Mouse (Mus musculus): ENCODE results near the gene Akap1. TPM values are rescaled to one million over a fixed set of nuclear protein-coding genes. Genes with fewer than 3 reads are reported as not detected.
"Not testable (repeated sequence)": the region's sequence is repeated elsewhere in the genome, so short reads cannot be mapped to it uniquely, and the experiment has no call there.

The Akap1 gene
- total RNA-seq (2021) = 10 to 100 TPM; 52.9 to 55.4 TPM

- peak; percentile 97 for DNase-seq
- intact Hi-C loops (cut with DNase I) = no loop called here
Observed at GRCm38 (mm10) chr11:88864458-88865197, at the start of gene Akap1. Akap1 (minus strand) TSS chr11:88864586.

DNA sequence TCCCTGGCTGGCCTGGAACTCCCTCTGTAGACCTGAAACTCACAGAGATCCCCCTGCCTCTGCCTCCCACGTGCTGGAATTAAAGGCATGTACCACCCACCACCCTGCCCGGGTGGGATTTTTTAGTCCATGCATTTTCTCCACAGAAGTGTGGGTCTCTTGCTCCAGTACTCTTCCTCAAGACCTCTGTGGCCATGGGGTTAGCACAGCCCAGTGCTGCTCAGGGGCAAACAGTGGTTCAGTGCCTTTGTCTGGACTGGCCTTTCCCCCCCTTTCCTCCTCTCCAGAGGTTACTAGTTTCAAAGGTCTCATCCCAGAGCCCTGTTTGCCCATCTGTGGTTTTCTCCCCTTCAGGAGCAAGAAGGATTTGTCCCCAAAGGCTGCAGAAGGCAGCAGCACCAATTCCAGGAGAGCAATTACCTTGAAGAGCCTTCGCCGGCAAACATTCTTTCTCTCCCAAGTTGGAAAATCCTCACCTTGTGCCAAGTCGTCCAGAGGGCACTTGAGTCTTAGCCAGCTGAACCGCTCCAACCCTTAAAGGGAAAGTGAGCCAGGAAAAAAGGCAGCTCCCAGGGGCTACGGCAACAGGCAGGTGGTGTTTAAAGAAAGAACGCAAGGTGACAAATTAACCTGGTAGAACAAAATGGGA, 45.1 kb upstream of the Akap1 start:
- intact Hi-C loops (cut with DNase I) = no loop called here

DNA sequence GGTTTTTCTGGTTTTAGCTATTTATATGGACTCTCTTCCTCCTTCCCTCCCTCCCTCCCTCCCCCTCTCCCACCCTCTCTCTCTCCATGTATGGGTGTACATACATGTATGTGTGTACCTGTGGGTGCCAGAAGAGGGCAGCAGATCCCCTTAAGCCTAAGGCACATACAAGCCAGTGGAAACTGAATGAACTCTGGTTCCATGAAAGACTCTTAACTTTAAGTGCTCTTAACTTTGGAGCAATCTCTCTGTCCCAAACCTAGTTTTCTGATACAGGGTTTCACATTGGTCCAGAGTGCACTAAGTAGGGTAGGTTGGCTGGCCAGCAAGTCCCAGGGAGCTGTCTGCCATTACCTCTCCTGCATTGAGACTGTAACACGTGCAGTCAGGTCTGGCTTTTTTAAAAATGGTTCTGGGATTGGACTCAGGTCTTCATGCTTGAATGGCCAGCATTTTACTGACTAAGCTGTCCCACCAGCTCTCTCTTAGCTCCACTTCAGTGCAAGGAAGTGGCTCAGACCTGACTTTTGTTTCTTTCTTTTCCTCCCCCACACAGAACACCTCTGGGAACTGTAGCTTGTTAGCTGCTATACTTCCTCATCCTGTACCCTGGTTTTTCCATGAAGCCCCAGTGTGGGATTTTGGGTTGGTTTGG, 44.3 kb upstream of the Akap1 start:
- intact Hi-C loops (cut with DNase I) = no loop called here
- DNase-seq = peak; percentile 73

More for the DNA sequence above, 45.1 kb upstream of the Akap1 start:
- DNase-seq = peak; percentile 22

- intact Hi-C loops (cut with DNase I) = no loop called here
- DNase-seq = no peak
Observed at GRCm38 (mm10) chr11:88907886-88908285, 43.5 kb upstream of the Akap1 start.

GRCm38 (mm10) chr11:88905621-88906020, 41.2 kb upstream of the Akap1 start:
- DNase-seq = no peak
- intact Hi-C loops (cut with DNase I) = no loop called here

GRCm38 (mm10) chr11:88904080-88904479, 39.7 kb upstream of the Akap1 start:
- no peak for DNase-seq
- intact Hi-C loops (cut with DNase I) = no loop called here

GRCm38 (mm10) chr11:88902762-88903161, 38.4 kb upstream of the Akap1 start:
- intact Hi-C loops (cut with DNase I) = no loop called here
- DNase-seq = no peak

GRCm38 (mm10) chr11:88901341-88901802, 37.0 kb upstream of the Akap1 start:
- intact Hi-C loops (cut with DNase I) = no loop called here
- DNase-seq = no peak

DNA sequence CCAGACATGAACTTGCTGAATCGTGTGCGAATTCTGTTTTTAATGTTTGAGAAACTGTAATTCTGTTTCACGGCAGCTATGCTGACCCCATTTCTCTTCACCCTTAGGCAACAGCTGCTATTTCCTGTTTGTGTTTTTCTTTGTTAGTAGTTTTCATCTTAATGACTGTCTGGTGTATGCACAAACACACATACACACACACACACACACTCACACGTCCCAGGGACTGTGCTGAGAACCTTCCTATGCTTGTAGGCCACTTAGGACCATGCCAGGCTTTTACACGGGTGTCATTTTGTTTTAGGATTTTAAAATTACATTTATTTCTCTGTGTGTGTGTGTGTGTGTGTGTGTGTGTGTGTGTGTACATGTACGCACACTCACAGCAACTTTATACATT, 35.2 kb upstream of the Akap1 start:
- intact Hi-C loops (cut with DNase I) = no loop called here
- DNase-seq = no peak

GRCm38 (mm10) chr11:88898380-88898763, 34.0 kb upstream of the Akap1 start:
- DNase-seq = no peak
- intact Hi-C loops (cut with DNase I) = no loop called here

DNA sequence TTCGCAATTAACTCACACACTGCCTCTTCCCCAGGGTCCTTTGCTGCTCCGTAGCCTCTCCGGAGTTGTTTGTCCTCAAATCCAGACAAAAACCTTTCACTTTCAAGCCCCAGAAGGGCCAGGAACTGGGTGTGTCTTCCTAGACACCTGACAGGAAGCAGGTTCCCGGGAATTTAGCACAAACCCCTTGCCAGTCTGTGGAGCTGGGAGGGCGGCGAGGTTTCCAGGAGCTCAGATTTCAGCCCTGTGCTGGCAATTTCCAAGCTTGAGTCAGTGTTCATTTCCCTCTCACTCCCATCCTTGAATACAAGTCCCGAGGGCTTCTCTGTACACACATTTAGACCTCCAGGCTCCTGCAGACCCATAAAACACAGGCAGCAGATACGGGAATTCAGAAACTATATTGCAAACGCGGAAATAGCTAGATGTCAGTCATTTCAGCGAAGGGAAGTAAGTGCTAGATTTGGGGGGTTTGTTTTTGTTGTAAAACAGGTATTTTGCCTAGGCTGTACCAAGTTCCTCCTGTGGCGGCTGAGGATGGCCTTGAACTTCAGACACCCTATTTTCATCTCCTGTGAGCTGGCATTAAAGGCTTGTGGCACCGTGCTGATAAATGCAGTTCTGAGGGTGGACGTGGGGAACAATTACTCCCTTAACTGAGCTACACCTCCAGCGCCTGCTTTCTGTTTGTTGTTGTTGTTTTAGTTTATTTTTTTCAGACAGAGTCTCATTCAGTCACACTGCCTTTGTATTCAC, 33.4 kb upstream of the Akap1 start:
- no peak for DNase-seq
- intact Hi-C loops (cut with DNase I) = no loop called here

DNA sequence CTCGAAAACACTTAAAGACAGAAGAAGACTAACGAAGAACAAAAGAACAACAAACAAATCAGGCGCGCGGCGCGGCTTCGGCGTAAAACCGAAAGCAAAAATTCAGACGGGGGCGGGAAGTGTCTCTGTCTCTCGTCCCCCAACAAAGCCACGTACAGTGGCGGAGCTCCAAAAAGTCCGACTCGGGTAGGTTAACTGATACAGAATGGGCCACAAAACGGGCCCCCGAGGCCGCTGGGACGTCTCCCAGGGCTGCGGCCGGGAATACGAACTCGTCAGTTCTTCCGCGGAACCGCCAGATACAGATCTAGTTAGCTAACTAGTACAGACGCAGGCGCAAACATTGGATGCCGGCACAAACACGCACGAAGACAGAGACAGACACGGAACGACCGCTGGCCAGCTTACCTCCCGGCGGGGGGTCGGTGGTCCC, 31.4 kb upstream of the Akap1 start:
- intact Hi-C loops (cut with DNase I); DNase-seq: not testable (repeated sequence)

DNA sequence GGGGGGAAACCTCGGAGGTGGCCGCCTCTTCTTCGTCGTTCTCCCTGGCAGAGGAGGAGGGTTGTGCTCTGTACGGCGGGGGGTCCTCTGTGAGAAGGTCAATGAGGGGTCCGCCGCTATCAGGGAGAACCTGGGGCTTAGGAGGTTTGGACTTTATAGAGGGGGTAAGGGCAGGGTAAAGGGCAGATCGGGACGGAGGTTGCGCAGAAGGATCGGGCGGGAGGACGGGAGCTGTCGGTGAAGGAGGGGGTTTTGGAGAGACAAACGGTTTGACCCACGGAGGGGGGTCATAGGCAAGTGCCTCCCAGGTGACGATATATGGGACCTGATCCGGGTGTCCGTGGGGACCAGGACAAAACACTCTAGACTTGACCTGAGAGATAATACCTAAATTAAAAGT, 30.8 kb upstream of the Akap1 start:
- intact Hi-C loops (cut with DNase I); DNase-seq: not testable (repeated sequence)

GRCm38 (mm10) chr11:88894279-88894678, 29.9 kb upstream of the Akap1 start:
- intact Hi-C loops (cut with DNase I); DNase-seq: not testable (repeated sequence)

DNA sequence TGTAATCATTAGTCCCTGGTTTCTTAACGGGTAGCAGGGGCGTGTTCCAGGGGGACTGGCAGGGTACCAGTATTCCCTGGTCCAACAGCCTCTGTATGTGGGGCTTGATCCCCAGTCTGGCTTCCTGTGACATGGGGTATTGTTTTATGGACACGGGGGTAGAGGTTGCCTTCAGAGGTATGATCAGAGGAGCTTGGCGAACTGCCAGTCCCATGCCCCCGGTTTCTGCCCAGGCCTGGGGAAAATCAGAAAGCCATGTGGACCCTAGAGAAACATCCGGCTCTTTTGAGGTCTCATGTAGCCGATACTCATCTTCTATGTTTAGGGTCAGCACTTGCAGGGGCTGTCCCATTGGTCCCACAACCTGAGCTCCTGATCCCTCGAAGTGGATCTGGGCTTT, 29.1 kb upstream of the Akap1 start:
- intact Hi-C loops (cut with DNase I); DNase-seq: not testable (repeated sequence)

- intact Hi-C loops (cut with DNase I); DNase-seq: not testable (repeated sequence)
Observed at GRCm38 (mm10) chr11:88892789-88893188, 28.4 kb upstream of the Akap1 start.

- peak; percentile 50 for DNase-seq
Observed at GRCm38 (mm10) chr11:88891921-88892561, 27.7 kb upstream of the Akap1 start.

DNA sequence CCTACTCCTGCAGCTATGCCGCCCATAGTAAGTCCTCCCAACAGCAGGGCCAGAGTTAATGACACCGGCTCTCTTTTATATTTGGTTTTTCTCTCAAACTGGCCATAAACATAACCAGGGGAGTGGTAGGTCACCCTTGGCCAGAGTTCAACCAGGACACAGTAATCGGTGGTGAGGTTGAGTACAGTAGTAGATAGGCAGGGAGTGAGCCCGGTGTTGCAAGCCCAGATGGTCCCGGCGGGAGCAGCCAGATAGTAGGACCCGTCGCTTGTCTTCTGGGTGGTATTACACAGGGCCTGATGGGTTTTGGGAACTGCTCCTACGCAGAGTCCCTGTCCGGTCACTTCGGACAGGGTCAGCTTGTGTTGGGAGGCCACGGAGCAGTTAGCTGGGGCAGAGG, 27.1 kb upstream of the Akap1 start:
- peak; percentile 27 for DNase-seq
- intact Hi-C loops (cut with DNase I) = not testable (repeated sequence)

More at GRCm38 (mm10) chr11:88891921-88892561, 27.7 kb upstream of the Akap1 start:
- intact Hi-C loops (cut with DNase I) = not testable (repeated sequence)

DNA sequence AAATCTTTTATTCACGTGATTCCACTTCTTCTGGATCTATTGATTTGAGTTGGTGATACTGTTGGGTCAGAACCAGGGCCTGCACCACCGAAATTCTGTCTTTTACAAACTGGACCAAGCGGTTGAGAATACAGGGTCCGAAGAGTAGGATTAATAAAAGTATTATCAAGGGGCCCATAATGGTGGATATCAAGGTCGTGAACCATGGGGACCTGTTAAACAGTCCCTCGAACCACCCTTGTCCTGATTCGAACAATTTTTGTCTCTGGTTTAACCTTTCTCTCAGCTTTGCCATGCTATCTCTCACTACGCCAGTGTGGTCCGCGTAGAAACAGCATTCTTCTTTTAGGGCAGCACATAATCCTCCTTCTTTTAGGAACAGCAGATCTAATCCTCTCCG, 26.5 kb upstream of the Akap1 start:
- not testable (repeated sequence) for DNase-seq

GRCm38 (mm10) chr11:88888996-88889395, 24.6 kb upstream of the Akap1 start:
- intact Hi-C loops (cut with DNase I) = no loop called here

More for the DNA sequence above, 26.5 kb upstream of the Akap1 start:
- intact Hi-C loops (cut with DNase I) = not testable (repeated sequence)

More at GRCm38 (mm10) chr11:88888996-88889395, 24.6 kb upstream of the Akap1 start:
- DNase-seq = no peak

Measured in left cerebral cortex, postnatal 4 days (tissue).